Mouse (Mus musculus) lung, embryonic 16.5 days (tissue): ENCODE measurements around the gene Gm5478. TPM values are rescaled to one million over a fixed set of nuclear protein-coding genes. Genes with fewer than 3 reads are reported as not detected.

Source experiments
- microRNA-seq: library from miRNA; unstranded; fragments of <30 nt; microRNA quantifications from one replicate; pipeline ENCODE4, GENCODE M21; 2016
- polyA plus RNA-seq: library from polyadenylated mRNA; unstranded; fragments of >200 nt; fragmentation: Nextera tagmentation; extraction: Ambion mirVana; gene quantifications from 2 replicates; pipeline ENCODE4 v1.2.1, GENCODE M21; 2015

Gene Gm5478
- polyA plus RNA-seq, 1 experiment from 2014 or later, result not detected

Small RNA genes within 50 kb of the gene (microRNA-seq; reads per million reads assigned to microRNA genes)
- not detected for gene Gm44342
- not detected for gene Gm44383
- gene Gm44479, result not detected

Other genes with a start within 250 kb of the Gm5478 start
- gene Krt7, start 236.3 kb downstream of the Gm5478 start, polyA plus RNA-seq, result 173 and 187 TPM in 2 replicates
- 0.26 and 0.31 TPM in 2 replicates for gene Krt87, start 208.6 kb downstream of the Gm5478 start, polyA plus RNA-seq
- not detected in 2 replicates for gene Krt88, start 199.6 kb downstream of the Gm5478 start, polyA plus RNA-seq
- not detected in 2 replicates for gene Krt81, start 183.6 kb downstream of the Gm5478 start, polyA plus RNA-seq
- not detected in 2 replicates for gene Krt86, start 173.9 kb downstream of the Gm5478 start, polyA plus RNA-seq
- not detected in 2 replicates for gene Krt83, start 155.9 kb downstream of the Gm5478 start, polyA plus RNA-seq
- not detected in 2 replicates for gene Gm49425, start 130.1 kb downstream of the Gm5478 start, polyA plus RNA-seq
- not detected in 2 replicates for gene Krt84, start 114.6 kb downstream of the Gm5478 start, polyA plus RNA-seq
- not detected in 2 replicates for gene Krt82, start 96.7 kb downstream of the Gm5478 start, polyA plus RNA-seq
- gene Krt90, start 84.4 kb downstream of the Gm5478 start, polyA plus RNA-seq, result not detected in 2 replicates
- 0.28 and 0.29 TPM in 2 replicates for gene Krt75, start 73.5 kb downstream of the Gm5478 start, polyA plus RNA-seq
- not detected in 2 replicates for gene Gm5414, start 19.2 kb downstream of the Gm5478 start, polyA plus RNA-seq
- gene Krt6b, start 32.9 kb upstream of the Gm5478 start, polyA plus RNA-seq, result not detected in 2 replicates
- 0.67 and 1.3 TPM in 2 replicates for gene Krt6a, start 46.9 kb upstream of the Gm5478 start, polyA plus RNA-seq
- gene Krt5, start 65.5 kb upstream of the Gm5478 start, polyA plus RNA-seq, result 4.4 and 9.4 TPM in 2 replicates
- gene Krt71, start 95.7 kb upstream of the Gm5478 start, polyA plus RNA-seq, result not detected in 2 replicates
- not detected in 2 replicates for gene Krt72, start 139.1 kb upstream of the Gm5478 start, polyA plus RNA-seq
- gene Krt73, start 155.0 kb upstream of the Gm5478 start, polyA plus RNA-seq, result not detected in 2 replicates
- not detected in 2 replicates for gene Krt2, start 170.8 kb upstream of the Gm5478 start, polyA plus RNA-seq
- gene Krt1, start 203.4 kb upstream of the Gm5478 start, polyA plus RNA-seq, result 0.29 and 4.4 TPM in 2 replicates
- 1.0 TPM in 1 of 2 replicates, not detected in the other for gene Krt77, start 222.3 kb upstream of the Gm5478 start, polyA plus RNA-seq
- not detected in 2 replicates for gene Krt76, start 245.5 kb upstream of the Gm5478 start, polyA plus RNA-seq